Mouse (Mus musculus) retina, postnatal 1 day (tissue): ENCODE measurements at regions not wholly inside any gene's neighbourhood (a gene's known extent, or its start where the extent isn't known, plus 50 kb on each side); places are given as distances from the start of the nearest gene placed in this dataset.

Experiments used
- DNase-seq: peaks from one replicate; pipeline ENCODE4 v3.0.0-alpha.2; 2012

- DNase-seq, result peak; percentile 36
Measured at GRCm38 (mm10) chr11:112839721-112840494, 57.9 kb downstream of the Sox9 start.

- peak; percentile 58 for DNase-seq
Measured at GRCm38 (mm10) chr11:112840495-112840828, 58.4 kb downstream of the Sox9 start.

- DNase-seq, result no peak
Measured at GRCm38 (mm10) chr11:112844258-112844901, 62.4 kb downstream of the Sox9 start.

GRCm38 (mm10) chr11:112847146-112847545 is 65.1 kb downstream of the Sox9 start:
- no peak for DNase-seq

- no peak for DNase-seq
Measured at GRCm38 (mm10) chr11:112847851-112848250, 65.8 kb downstream of the Sox9 start.

- no peak for DNase-seq
Measured at GRCm38 (mm10) chr11:112849974-112850373, 68.0 kb downstream of the Sox9 start.

GRCm38 (mm10) chr11:112850532-112851272 is 68.7 kb downstream of the Sox9 start:
- no peak for DNase-seq

- no peak for DNase-seq
Measured at GRCm38 (mm10) chr11:112851321-112851720, 69.3 kb downstream of the Sox9 start.

GRCm38 (mm10) chr11:112855975-112856374 is 74.0 kb downstream of the Sox9 start:
- no peak for DNase-seq

GRCm38 (mm10) chr11:112859309-112859708 is 77.3 kb downstream of the Sox9 start:
- DNase-seq, result no peak

GRCm38 (mm10) chr11:112860797-112861196 is 78.8 kb downstream of the Sox9 start:
- peak; percentile 83 for DNase-seq

- peak; percentile 29 for DNase-seq
Measured at GRCm38 (mm10) chr11:112861233-112861632, 79.2 kb downstream of the Sox9 start.

GRCm38 (mm10) chr11:112865836-112866235 is 83.8 kb downstream of the Sox9 start:
- no peak for DNase-seq

- no peak for DNase-seq
Measured at GRCm38 (mm10) chr11:112869571-112869970, 87.5 kb downstream of the Sox9 start.

- DNase-seq, result peak; percentile 93
Measured at GRCm38 (mm10) chr11:112870201-112871035, 88.4 kb downstream of the Sox9 start.

- no peak for DNase-seq
Measured at GRCm38 (mm10) chr11:112872677-112873367, 90.8 kb downstream of the Sox9 start.

GRCm38 (mm10) chr11:112874239-112874638 is 92.2 kb downstream of the Sox9 start:
- DNase-seq, result no peak

- peak; percentile 80 for DNase-seq
Measured at GRCm38 (mm10) chr11:112876226-112876625, 94.2 kb downstream of the Sox9 start.

- no peak for DNase-seq
Measured at GRCm38 (mm10) chr11:112878436-112878835, 96.4 kb downstream of the Sox9 start.

GRCm38 (mm10) chr11:112880736-112881135 is 98.7 kb downstream of the Sox9 start:
- DNase-seq, result no peak

GRCm38 (mm10) chr11:112885336-112885940 is 103.4 kb downstream of the Sox9 start:
- no peak for DNase-seq

GRCm38 (mm10) chr11:112886139-112886538 is 104.1 kb downstream of the Sox9 start:
- no peak for DNase-seq
